Mouse (Mus musculus): Measurements from ENCODE around the gene Erbb4. TPM values are rescaled to one million over a fixed set of nuclear protein-coding genes. Genes with fewer than 3 reads are reported as not detected.

The Erbb4 gene
- total RNA-seq, 2 experiments from 2014 or later = 0.13 to 0.67 TPM

- no peak for DNase-seq
These were observed 1018.2 kb downstream of the Erbb4 start for GRCm38 (mm10) chr1:68089623-68090022.

GRCm38 (mm10) chr1:68056494-68056893 is 1051.4 kb downstream of the Erbb4 start:
- no peak for DNase-seq

DNA sequence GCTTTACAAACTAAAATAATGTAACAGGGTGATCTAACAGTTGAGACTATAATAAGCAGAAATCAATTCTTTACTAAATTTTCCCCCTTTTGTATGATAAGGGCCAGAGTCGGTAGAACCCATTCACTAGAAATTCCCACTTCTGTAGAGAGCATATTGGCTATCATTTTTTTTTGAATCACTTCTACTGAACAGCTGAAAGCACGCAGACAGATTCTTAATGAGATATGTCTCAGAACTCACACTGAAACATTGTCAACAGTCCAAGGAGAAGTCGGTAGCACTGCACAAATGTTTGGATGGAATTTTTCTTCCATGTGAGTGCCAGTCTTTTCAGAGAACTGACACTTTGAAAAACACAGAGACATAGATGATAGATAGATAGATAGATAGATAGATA is 1053.1 kb downstream of the Erbb4 start:
- DNase-seq = no peak

DNA sequence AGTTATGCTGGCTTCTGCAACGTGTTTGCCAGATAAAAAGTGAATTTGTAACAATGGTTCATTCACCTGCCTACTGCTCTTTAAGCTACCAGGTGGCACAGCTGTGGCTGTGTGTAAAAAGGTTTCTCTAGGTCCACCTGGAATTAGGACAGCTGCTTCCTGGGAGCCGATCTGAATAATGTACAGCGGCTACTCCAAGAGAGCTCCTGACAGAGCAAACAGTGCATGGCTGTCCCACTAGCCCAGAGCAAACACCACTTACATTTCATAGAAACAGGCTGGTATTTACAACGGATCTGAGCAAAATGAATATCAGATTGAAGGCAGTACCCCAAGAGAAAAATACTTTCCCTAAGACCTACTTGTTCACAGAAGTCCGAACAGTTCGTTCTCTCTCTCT is 1058.0 kb downstream of the Erbb4 start:
- no peak for DNase-seq

GRCm38 (mm10) chr1:68047139-68047538 is 1060.7 kb downstream of the Erbb4 start:
- DNase-seq = no peak

DNA sequence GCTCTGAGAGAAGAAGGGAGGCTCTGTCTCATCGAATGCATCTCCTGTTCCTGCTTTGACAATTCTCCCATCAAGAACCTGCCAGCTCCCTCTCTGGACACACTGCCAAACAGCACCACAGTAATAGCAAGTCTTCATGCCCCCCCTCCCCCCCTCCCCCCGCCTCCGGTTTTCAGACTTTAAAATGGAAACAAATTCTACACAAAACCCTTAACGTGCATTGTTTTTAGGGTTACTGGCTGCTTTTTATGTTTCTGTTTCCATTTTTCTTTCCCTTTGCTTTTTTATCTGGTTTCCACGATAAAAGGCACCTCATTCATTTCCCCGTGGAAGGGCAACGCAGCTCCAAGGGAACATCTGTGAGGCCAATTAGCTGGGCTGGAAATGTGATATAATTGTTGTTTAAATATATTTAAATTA is 1061.3 kb downstream of the Erbb4 start:
- DNase-seq = no peak

DNA sequence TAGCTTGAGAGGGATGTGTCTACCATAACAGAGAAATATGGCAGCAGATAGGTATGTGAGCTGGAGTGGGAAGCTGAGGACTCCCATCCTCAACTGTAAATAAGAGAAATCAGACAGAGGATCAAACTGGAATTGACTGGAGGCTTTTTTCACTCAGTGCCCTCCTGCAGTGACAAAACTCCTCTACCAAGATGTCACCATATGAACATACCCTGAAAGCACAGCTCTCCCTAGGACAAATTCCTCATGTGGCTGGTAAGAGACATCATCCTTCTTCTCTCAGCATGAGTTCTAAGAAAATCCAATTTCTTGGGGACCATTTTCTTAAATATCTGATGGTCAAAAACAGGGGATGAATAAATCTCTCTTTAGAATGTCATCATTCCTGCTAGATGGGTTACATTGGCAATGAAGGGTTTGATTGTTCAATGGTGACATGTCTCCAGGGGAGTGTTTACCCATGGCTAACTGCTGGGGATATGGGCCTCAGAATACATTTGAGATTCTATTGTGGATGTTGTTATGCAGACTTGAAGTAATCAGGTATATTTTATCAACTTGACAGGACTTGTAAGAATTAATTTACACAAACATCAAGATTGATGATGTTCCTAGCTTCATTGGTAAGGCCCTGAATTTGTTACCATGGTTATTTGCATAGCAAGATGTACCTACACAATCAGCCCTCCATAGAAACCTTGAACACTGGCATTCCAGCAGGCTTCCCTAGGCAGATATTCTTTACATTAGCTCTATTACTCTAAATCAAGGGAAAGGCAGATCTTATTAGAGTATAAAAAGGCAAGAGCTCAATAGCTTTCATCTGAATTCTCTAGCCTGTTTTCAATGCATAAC is 1083.5 kb downstream of the Erbb4 start:
- no peak for DNase-seq

- DNase-seq = no peak
These were observed 1087.8 kb downstream of the Erbb4 start for GRCm38 (mm10) chr1:68020020-68020419.

GRCm38 (mm10) chr1:68019618-68020017 is 1088.2 kb downstream of the Erbb4 start:
- no peak for DNase-seq
